Mouse (Mus musculus) lung, postnatal 0 days (tissue): ENCODE results near the gene Cntn4.

Experiments used
- CTCF ChIP-seq: IDR thresholded peaks from 2 replicates; pipeline ENCODE4 v1.5.1; 2016; ENCODE audit warnings: antibody characterized with exemption, mild to moderate bottlenecking
- EP300 ChIP-seq: IDR thresholded peaks from 2 replicates; pipeline ENCODE4 v1.6.1; 2016; ENCODE audit warnings: antibody characterized with exemption, mild to moderate bottlenecking, control low read depth

GRCm38 (mm10) chr6:106617081-106617480, 939.6 kb downstream of the Cntn4 start:
- no peak for TF ChIP-seq CTCF
- no peak for TF ChIP-seq EP300
